Mouse (Mus musculus) adrenal gland, postnatal 10 days (tissue): ENCODE measurements around the gene Gm10591. TPM values are rescaled to one million over a fixed set of nuclear protein-coding genes. Genes with fewer than 3 reads are reported as not detected.
"Not testable (repeated sequence)": the region's sequence is repeated elsewhere in the genome, so short reads cannot be mapped to it uniquely, and the experiment has no call there.

Experiments used
- DNase-seq: peaks from one replicate; pipeline ENCODE4 v3.0.0; 2021; ENCODE audit warnings: mixed read lengths
- long read RNA-seq, 2 experiments: library from polyadenylated mRNA; stranded (forward); transcript quantifications; one replicate each; pipeline ENCODE4 v2.0.0; 2021
- total RNA-seq, 2 experiments: library from RNA; stranded (reverse); gene quantifications; 2 replicates each; pipeline ENCODE4 v1.2.3; 2021

The Gm10591 gene
- total RNA-seq, result not detected
- long read RNA-seq, experiment 1, partial matches to known transcripts, result 0 of 1 reads
- long read RNA-seq, experiment 1, other reads (novel, unspliced or antisense), result 0 of 1 reads
- long read RNA-seq, experiment 2, partial matches to known transcripts, result 0 of 1 reads
- long read RNA-seq, experiment 2, other reads (novel, unspliced or antisense), result 0 of 1 reads

- not testable (repeated sequence) for DNase-seq
Observed at GRCm38 (mm10) chr4:42611895-42612294, at the start of gene Gm10591. TSS of gene Gm10591 (plus strand) at chr4:42612195.

GRCm38 (mm10) chr4:42629419-42629818, 17.4 kb downstream of the Gm10591 start, which contains the start of gene Gm2564:
TSS of gene Gm2564 (plus strand) at chr4:42629719.
- DNase-seq, result not testable (repeated sequence)

GRCm38 (mm10) chr4:42654951-42655350, 43.0 kb downstream of the Gm10591 start, which contains the start of gene Ccl27b:
TSS of gene Ccl27b (plus strand) at chr4:42655251.
- DNase-seq, result not testable (repeated sequence)

DNA sequence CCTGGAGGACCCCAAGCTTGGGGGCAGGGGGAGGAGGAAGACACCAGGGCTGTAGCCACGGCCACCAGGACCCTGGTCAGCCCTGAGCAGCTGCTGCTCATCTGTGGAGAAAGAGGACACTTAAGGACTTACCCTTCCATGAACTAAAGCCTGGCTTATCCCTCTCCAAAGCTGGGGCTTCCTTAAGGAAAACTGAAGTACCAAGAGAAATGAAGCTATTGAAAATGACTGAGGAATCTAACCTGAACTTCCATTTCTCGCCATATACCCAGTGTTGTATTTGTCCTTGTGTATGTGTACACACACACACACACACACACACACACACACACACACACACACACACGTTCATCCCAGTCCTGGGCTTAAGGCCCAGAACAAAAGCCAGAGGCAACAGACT, 49.8 kb downstream of the Gm10591 start, which contains the start of gene Il11ra2:
TSS of gene Il11ra2 (minus strand) at position 101 of the 400 bp plus-strand sequence.
- DNase-seq, result not testable (repeated sequence)

Other genes starting within 250 kb of the Gm10591 start
- gene Gm21586, start 172.8 kb upstream of the Gm10591 start, total RNA-seq, result not detected
- under 1 TPM; 0.15 to 0.55 TPM for gene Gm2163, start 145.4 kb upstream of the Gm10591 start, total RNA-seq
- not detected for gene Fam205a2, start 84.0 kb upstream of the Gm10591 start, total RNA-seq
- gene Gm2564, start 17.5 kb downstream of the Gm10591 start, total RNA-seq, result 10 to 100 TPM; 15.0 to 15.3 TPM
- gene Ccl27b, start 43.1 kb downstream of the Gm10591 start, total RNA-seq, result 1 to 10 TPM in 1 of 2 experiments, not detected in 1; 4.3 TPM
- gene Il11ra2, start 49.7 kb downstream of the Gm10591 start, total RNA-seq, result not detected
- under 1 TPM in 1 of 2 experiments, not detected in 1; 0.51 TPM for gene 4930578G10Rik, start 123.3 kb downstream of the Gm10591 start, total RNA-seq
- gene Ccl19, start 144.4 kb downstream of the Gm10591 start, total RNA-seq, result 1 to 10 TPM; 4.8 to 5.2 TPM
- gene Ccl21a, start 161.8 kb downstream of the Gm10591 start, total RNA-seq, result 10 to 100 TPM; 43.1 to 45.7 TPM
- gene Fam205a1, start 241.7 kb downstream of the Gm10591 start, total RNA-seq, result not detected
- not detected for gene Gm12394, start 244.6 kb downstream of the Gm10591 start, total RNA-seq